Mouse (Mus musculus): ENCODE results near the gene Gdpd5. TPM values are rescaled to one million over a fixed set of nuclear protein-coding genes. Genes with fewer than 3 reads are reported as not detected.

The Gdpd5 gene
- total RNA-seq, 2 experiments from 2014 or later, result 5.4 to 6.7 TPM

- Histone ChIP-seq H3K4me3 (no peak overlapping the region), H3K27ac (no peak overlapping the region)
- intact Hi-C loops (cut with DNase I), result no loop called here
- no peak for DNase-seq
- no peak for TF ChIP-seq CTCF (IDR thresholded peaks at IDR 0.05)
These were observed 14.8 kb downstream of the Gdpd5 start for GRCm38 (mm10) chr7:99395908-99396616.

GRCm38 (mm10) chr7:99396994-99397659 lies 15.9 kb downstream of the Gdpd5 start:
- no peak for DNase-seq
- Histone ChIP-seq H3K27ac (no peak overlapping the region), H3K4me3 (no peak overlapping the region)
- intact Hi-C loops (cut with DNase I), result no loop called here
- no peak for TF ChIP-seq CTCF (IDR thresholded peaks at IDR 0.05)

- Histone ChIP-seq H3K27ac (peak overlapping the region; percentile 1; the same call in 1 of the 2 replicates), H3K4me3 (no peak overlapping the region)
- intact Hi-C loops (cut with DNase I), result no loop called here
- no peak for DNase-seq
- no peak for TF ChIP-seq CTCF (IDR thresholded peaks at IDR 0.05)
These were observed 20.2 kb downstream of the Gdpd5 start for GRCm38 (mm10) chr7:99401373-99401772.

GRCm38 (mm10) chr7:99402477-99402876 lies 21.3 kb downstream of the Gdpd5 start:
- TF ChIP-seq CTCF (IDR thresholded peaks at IDR 0.05), result no peak
- intact Hi-C loops (cut with DNase I), result no loop called here
- Histone ChIP-seq H3K27ac (peak overlapping the region; percentile 55), H3K4me3 (no peak overlapping the region)
- no peak for DNase-seq

- intact Hi-C loops (cut with DNase I), result no loop called here
- DNase-seq, result peak; percentile 62
- TF ChIP-seq CTCF (IDR thresholded peaks at IDR 0.05), result no peak
- Histone ChIP-seq H3K4me3 (no peak overlapping the region), H3K27ac (peak overlapping the region; percentile 55)
These were observed 22.0 kb downstream of the Gdpd5 start for GRCm38 (mm10) chr7:99403254-99403653.

GRCm38 (mm10) chr7:99404031-99404735 lies 23.0 kb downstream of the Gdpd5 start:
- TF ChIP-seq CTCF (IDR thresholded peaks at IDR 0.05), result no peak
- no peak overlapping the region for H3K4me3 ChIP-seq

GRCm38 (mm10) chr7:99405386-99406155 lies 24.4 kb downstream of the Gdpd5 start:
- no peak overlapping the region for H3K27ac ChIP-seq
- intact Hi-C loops (cut with DNase I), result no loop called here
- no peak for DNase-seq
- TF ChIP-seq CTCF (IDR thresholded peaks at IDR 0.05), result no peak
- no peak overlapping the region for H3K4me3 ChIP-seq

More at GRCm38 (mm10) chr7:99404031-99404735, 23.0 kb downstream of the Gdpd5 start:
- intact Hi-C loops (cut with DNase I), result no loop called here
- DNase-seq, result no peak
- H3K27ac ChIP-seq, result peak overlapping the region; percentile 55

GRCm38 (mm10) chr7:99407598-99407997 lies 26.4 kb downstream of the Gdpd5 start:
- no peak for TF ChIP-seq CTCF (IDR thresholded peaks at IDR 0.05)
- intact Hi-C loops (cut with DNase I), result no loop called here
- no peak overlapping the region for H3K4me3 ChIP-seq
- no peak overlapping the region for H3K27ac ChIP-seq
- DNase-seq, result no peak

- no peak for DNase-seq
- Histone ChIP-seq H3K27ac (peak overlapping the region; percentile 64), H3K4me3 (no peak overlapping the region)
- intact Hi-C loops (cut with DNase I), result no loop called here
- no peak for TF ChIP-seq CTCF (IDR thresholded peaks at IDR 0.05)
These were observed 28.4 kb downstream of the Gdpd5 start for GRCm38 (mm10) chr7:99409441-99410222.

- peak overlapping the region; percentile 64 for H3K27ac ChIP-seq
These were observed 29.1 kb downstream of the Gdpd5 start for GRCm38 (mm10) chr7:99410315-99410714.

GRCm38 (mm10) chr7:99411047-99411779 lies 30.0 kb downstream of the Gdpd5 start:
- H3K27ac ChIP-seq, result peak overlapping the region; percentile 64; the same call in 1 of the 2 replicates

More at GRCm38 (mm10) chr7:99410315-99410714, 29.1 kb downstream of the Gdpd5 start:
- no peak for DNase-seq
- intact Hi-C loops (cut with DNase I), result no loop called here
- no peak for TF ChIP-seq CTCF (IDR thresholded peaks at IDR 0.05)
- no peak overlapping the region for H3K4me3 ChIP-seq

More at GRCm38 (mm10) chr7:99411047-99411779, 30.0 kb downstream of the Gdpd5 start:
- intact Hi-C loops (cut with DNase I), result no loop called here
- no peak for TF ChIP-seq CTCF (IDR thresholded peaks at IDR 0.05)
- no peak overlapping the region for H3K4me3 ChIP-seq
- DNase-seq, result no peak

All from gastrocnemius, adult 2 months (tissue).